Mouse (Mus musculus): ENCODE measurements at regions not wholly inside any gene's neighbourhood (a gene's known extent, or its start where the extent isn't known, plus 50 kb on each side); places are given as distances from the start of the nearest gene placed in this dataset.

GRCm38 (mm10) chr1:177364355-177364754, 77.8 kb upstream of the Zbtb18 start:
- Histone ChIP-seq H3K27ac (replicated peaks; ENCODE audit: low read depth, low read length) (no peak overlapping the region), H3K36me3 (replicated peaks; ENCODE audit: control insufficient read depth, insufficient read depth, low read depth, low read length) (no peaks in the 10 kb centered on the region), H3K4me3 (ENCODE audit: low read depth, low read length) (no peak overlapping the region), H3K27me3 (ENCODE audit: control insufficient read depth, insufficient read depth, low read length) (no peaks in the 10 kb centered on the region), H3K9ac (replicated peaks; ENCODE audit: low read length) (no peak overlapping the region), H3K9me3 (replicated peaks; ENCODE audit: control insufficient read depth, low read length) (no peaks in the 10 kb centered on the region), H3K4me2 (ENCODE audit: low read depth, low read length) (no peak overlapping the region), H3K4me1 (ENCODE audit: control insufficient read depth, insufficient read depth, low read length) (no peaks in the 10 kb centered on the region)
- DNase-seq (ENCODE audit: low spot score) (no peak), ATAC-seq (replicated peaks; ENCODE audit: insufficient number of reproducible peaks, low FRiP score, low TSS enrichment, low read depth) (no peak)
- WGBS, result 80% methylated on average over 7 of the region's 7 CpGs

- Histone ChIP-seq H3K9ac (replicated peaks; ENCODE audit: low read length) (no peak overlapping the region), H3K27me3 (ENCODE audit: control insufficient read depth, insufficient read depth, low read length) (no peaks in the 10 kb centered on the region), H3K27ac (replicated peaks; ENCODE audit: low read depth, low read length) (no peak overlapping the region), H3K4me3 (ENCODE audit: low read depth, low read length) (no peak overlapping the region), H3K4me2 (ENCODE audit: low read depth, low read length) (no peak overlapping the region), H3K9me3 (replicated peaks; ENCODE audit: control insufficient read depth, low read length) (no peaks in the 10 kb centered on the region), H3K4me1 (ENCODE audit: control insufficient read depth, insufficient read depth, low read length) (no peaks in the 10 kb centered on the region), H3K36me3 (replicated peaks; ENCODE audit: control insufficient read depth, insufficient read depth, low read depth, low read length) (no peaks in the 10 kb centered on the region)
- DNase-seq (ENCODE audit: low spot score) (no peak), ATAC-seq (replicated peaks; ENCODE audit: insufficient number of reproducible peaks, low FRiP score, low TSS enrichment, low read depth) (no peak)
- WGBS, result 87% methylated on average over 8 of the region's 8 CpGs
Observed at GRCm38 (mm10) chr1:177362398-177362797, 79.8 kb upstream of the Zbtb18 start.

GRCm38 (mm10) chr1:177348400-177349092, 90.5 kb upstream of the Akt3 start:
- ATAC-seq (replicated peaks; ENCODE audit: insufficient number of reproducible peaks, low FRiP score, low TSS enrichment, low read depth) (no peak), DNase-seq (ENCODE audit: low spot score) (no peak)
- H3K4me3 ChIP-seq (ENCODE audit: low read depth, low read length), result no peak overlapping the region
- no peak overlapping the region for H3K27ac ChIP-seq (replicated peaks; ENCODE audit: low read depth, low read length)
- no peak overlapping the region for H3K9ac ChIP-seq (replicated peaks; ENCODE audit: low read length)
- no peaks in the 10 kb centered on the region for H3K9me3 ChIP-seq (replicated peaks; ENCODE audit: control insufficient read depth, low read length)
- no peak overlapping the region for H3K4me2 ChIP-seq (ENCODE audit: low read depth, low read length)
- no peaks in the 10 kb centered on the region for H3K36me3 ChIP-seq (replicated peaks; ENCODE audit: control insufficient read depth, insufficient read depth, low read depth, low read length)
- H3K4me1 ChIP-seq (ENCODE audit: control insufficient read depth, insufficient read depth, low read length), result no peaks in the 10 kb centered on the region
- no peaks in the 10 kb centered on the region for H3K27me3 ChIP-seq (ENCODE audit: control insufficient read depth, insufficient read depth, low read length)
- 93% methylated on average over 17 of the region's 17 CpGs for WGBS

GRCm38 (mm10) chr1:177347208-177347607, 89.2 kb upstream of the Akt3 start:
- no peaks in the 10 kb centered on the region for H3K36me3 ChIP-seq (replicated peaks; ENCODE audit: control insufficient read depth, insufficient read depth, low read depth, low read length)
- no peak for DNase-seq (ENCODE audit: low spot score)
- H3K9me3 ChIP-seq (replicated peaks; ENCODE audit: control insufficient read depth, low read length), result no peaks in the 10 kb centered on the region
- no peak overlapping the region for H3K27ac ChIP-seq (replicated peaks; ENCODE audit: low read depth, low read length)
- H3K4me2 ChIP-seq (ENCODE audit: low read depth, low read length), result no peak overlapping the region
- no peak overlapping the region for H3K9ac ChIP-seq (replicated peaks; ENCODE audit: low read length)
- 46% methylated on average over 4 of the region's 4 CpGs for WGBS
- no peak for ATAC-seq (replicated peaks; ENCODE audit: insufficient number of reproducible peaks, low FRiP score, low TSS enrichment, low read depth)
- H3K4me3 ChIP-seq (ENCODE audit: low read depth, low read length), result no peak overlapping the region
- no peaks in the 10 kb centered on the region for H3K4me1 ChIP-seq (ENCODE audit: control insufficient read depth, insufficient read depth, low read length)
- no peaks in the 10 kb centered on the region for H3K27me3 ChIP-seq (ENCODE audit: control insufficient read depth, insufficient read depth, low read length)

GRCm38 (mm10) chr1:177346540-177346939, 88.5 kb upstream of the Akt3 start:
- Histone ChIP-seq H3K9me3 (replicated peaks; ENCODE audit: control insufficient read depth, low read length) (no peaks in the 10 kb centered on the region), H3K9ac (replicated peaks; ENCODE audit: low read length) (no peak overlapping the region), H3K4me2 (ENCODE audit: low read depth, low read length) (no peak overlapping the region), H3K4me1 (ENCODE audit: control insufficient read depth, insufficient read depth, low read length) (no peaks in the 10 kb centered on the region), H3K36me3 (replicated peaks; ENCODE audit: control insufficient read depth, insufficient read depth, low read depth, low read length) (no peaks in the 10 kb centered on the region), H3K27me3 (ENCODE audit: control insufficient read depth, insufficient read depth, low read length) (no peaks in the 10 kb centered on the region), H3K4me3 (ENCODE audit: low read depth, low read length) (no peak overlapping the region), H3K27ac (replicated peaks; ENCODE audit: low read depth, low read length) (no peak overlapping the region)
- 70% methylated on average over 6 of the region's 6 CpGs for WGBS
- ATAC-seq (replicated peaks; ENCODE audit: insufficient number of reproducible peaks, low FRiP score, low TSS enrichment, low read depth) (no peak), DNase-seq (ENCODE audit: low spot score) (no peak)

GRCm38 (mm10) chr1:177345540-177345939, 87.5 kb upstream of the Akt3 start:
- Histone ChIP-seq H3K4me1 (ENCODE audit: control insufficient read depth, insufficient read depth, low read length) (no peaks in the 10 kb centered on the region), H3K9me3 (replicated peaks; ENCODE audit: control insufficient read depth, low read length) (no peaks in the 10 kb centered on the region), H3K27ac (replicated peaks; ENCODE audit: low read depth, low read length) (no peak overlapping the region), H3K36me3 (replicated peaks; ENCODE audit: control insufficient read depth, insufficient read depth, low read depth, low read length) (no peaks in the 10 kb centered on the region), H3K4me2 (ENCODE audit: low read depth, low read length) (no peak overlapping the region), H3K4me3 (ENCODE audit: low read depth, low read length) (no peak overlapping the region), H3K27me3 (ENCODE audit: control insufficient read depth, insufficient read depth, low read length) (no peaks in the 10 kb centered on the region), H3K9ac (replicated peaks; ENCODE audit: low read length) (no peak overlapping the region)
- DNase-seq (ENCODE audit: low spot score), result no peak
- no peak for ATAC-seq (replicated peaks; ENCODE audit: insufficient number of reproducible peaks, low FRiP score, low TSS enrichment, low read depth)
- 86% methylated on average over 6 of the region's 6 CpGs for WGBS

- DNase-seq (ENCODE audit: low spot score), result no peak
- Histone ChIP-seq H3K27me3 (ENCODE audit: control insufficient read depth, insufficient read depth, low read length) (no peaks in the 10 kb centered on the region), H3K27ac (replicated peaks; ENCODE audit: low read depth, low read length) (no peak overlapping the region), H3K9me3 (replicated peaks; ENCODE audit: control insufficient read depth, low read length) (no peaks in the 10 kb centered on the region), H3K4me2 (ENCODE audit: low read depth, low read length) (no peak overlapping the region), H3K4me1 (ENCODE audit: control insufficient read depth, insufficient read depth, low read length) (no peaks in the 10 kb centered on the region), H3K9ac (replicated peaks; ENCODE audit: low read length) (no peak overlapping the region), H3K36me3 (replicated peaks; ENCODE audit: control insufficient read depth, insufficient read depth, low read depth, low read length) (no peaks in the 10 kb centered on the region), H3K4me3 (ENCODE audit: low read depth, low read length) (no peak overlapping the region)
- WGBS, result 77% methylated on average over 4 of the region's 4 CpGs
- ATAC-seq (replicated peaks; ENCODE audit: insufficient number of reproducible peaks, low FRiP score, low TSS enrichment, low read depth), result no peak
Observed at GRCm38 (mm10) chr1:177343949-177344348, 85.9 kb upstream of the Akt3 start.

GRCm38 (mm10) chr1:177343121-177343520, 85.1 kb upstream of the Akt3 start:
- no peaks in the 10 kb centered on the region for H3K9me3 ChIP-seq (replicated peaks; ENCODE audit: control insufficient read depth, low read length)
- ATAC-seq (replicated peaks; ENCODE audit: insufficient number of reproducible peaks, low FRiP score, low TSS enrichment, low read depth) (no peak), DNase-seq (ENCODE audit: low spot score) (peak; percentile 21)
- H3K4me3 ChIP-seq (ENCODE audit: low read depth, low read length), result no peak overlapping the region
- H3K27ac ChIP-seq (replicated peaks; ENCODE audit: low read depth, low read length), result no peak overlapping the region
- no peaks in the 10 kb centered on the region for H3K4me1 ChIP-seq (ENCODE audit: control insufficient read depth, insufficient read depth, low read length)
- H3K4me2 ChIP-seq (ENCODE audit: low read depth, low read length), result no peak overlapping the region
- WGBS, result 48% methylated on average over 6 of the region's 6 CpGs
- no peaks in the 10 kb centered on the region for H3K27me3 ChIP-seq (ENCODE audit: control insufficient read depth, insufficient read depth, low read length)
- H3K36me3 ChIP-seq (replicated peaks; ENCODE audit: control insufficient read depth, insufficient read depth, low read depth, low read length), result no peaks in the 10 kb centered on the region
- no peak overlapping the region for H3K9ac ChIP-seq (replicated peaks; ENCODE audit: low read length)
